Mouse (Mus musculus) megakaryocyte, adult 5-6 weeks (primary cell): ENCODE measurements around the gene Tbx1. TPM values are rescaled to one million over a fixed set of nuclear protein-coding genes. Genes with fewer than 3 reads are reported as not detected.

Experiments used
- ATAC-seq: 2 replicates; pipeline ENCODE4 v1.8.0; 2016; ENCODE audit warnings: mild to moderate bottlenecking, inconsistent platforms; ENCODE audit not compliant: poor library complexity, severe bottlenecking
- total RNA-seq, 2 experiments: library from RNA; stranded (forward) in 1 of 2; stranded (reverse) in 1 of 2; fragments of 153-499, 151-499 nt in 1 of 2; fragments of 221-1000, 200-1000 nt in 1 of 2; gene quantifications; 2 replicates each; pipeline versions ENCODE4 v1.2.3 to v1.2.4; 2015 to 2017

Gene Tbx1
- total RNA-seq, 2 experiments from 2014 or later: not detected

DNA sequence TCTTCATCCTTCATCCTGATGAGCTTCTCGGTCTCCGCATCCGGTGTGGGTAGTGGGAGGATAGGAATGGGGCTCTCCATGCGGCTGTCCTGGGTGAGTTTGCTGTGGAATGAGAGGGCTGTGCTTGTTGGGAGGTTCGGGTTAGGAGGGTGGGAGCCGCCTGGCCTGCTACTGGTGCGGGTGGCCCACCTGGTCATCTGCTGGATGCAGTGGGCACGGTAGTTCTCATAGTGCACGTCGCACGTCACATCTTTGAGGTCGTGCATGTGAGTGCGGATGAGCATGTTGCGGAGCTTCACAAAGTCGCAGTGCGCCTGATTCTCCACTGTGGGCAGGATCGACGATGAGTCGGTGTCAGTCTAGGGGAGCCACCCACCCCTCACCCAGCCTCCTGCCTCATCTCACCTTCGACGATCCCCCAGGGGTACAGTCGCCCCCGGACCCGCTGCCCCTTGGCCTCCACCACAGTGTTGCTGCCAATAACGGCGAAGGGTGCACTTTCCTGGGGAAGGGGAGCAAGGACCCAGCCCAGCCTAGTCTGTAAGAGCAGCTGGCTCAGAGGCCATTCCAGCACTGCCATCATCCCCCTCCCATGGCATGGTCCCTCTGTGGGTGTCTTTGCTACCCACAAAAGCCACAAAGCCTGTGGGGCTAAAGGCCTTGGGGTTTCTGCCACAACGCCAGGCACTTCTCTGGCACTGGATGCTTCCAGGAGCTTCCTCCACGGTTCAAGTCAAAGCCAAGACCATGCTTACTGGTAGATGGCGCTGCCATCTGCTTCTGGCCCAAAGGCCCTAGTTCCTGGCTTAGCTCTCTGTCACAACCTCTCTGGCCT is 32.7 kb upstream of the Tbx1 start:
- no peak for ATAC-seq

DNA sequence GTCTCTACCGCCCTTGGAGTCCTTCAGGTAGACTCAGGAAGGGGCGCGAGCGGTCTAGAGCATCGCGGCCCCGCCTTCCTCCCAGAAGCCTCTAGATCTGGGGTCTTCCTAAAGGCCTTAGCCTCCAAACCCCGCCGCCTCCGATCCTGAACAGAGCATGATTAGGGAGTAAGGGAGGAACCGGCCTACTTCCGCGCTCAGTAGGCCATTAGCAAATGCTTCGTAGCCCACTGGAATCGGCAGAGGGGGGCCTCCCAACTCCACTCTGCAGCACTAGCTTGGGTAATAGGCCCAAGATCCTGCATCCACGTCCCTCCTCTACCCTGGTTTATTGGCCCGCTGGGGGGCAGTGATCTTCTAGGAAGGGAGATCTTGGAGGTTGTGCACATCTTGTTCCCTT is 31.5 kb upstream of the Tbx1 start, which contains the start of gene Gp1bb:
Gene Gp1bb, minus strand, starts transcription at position 385 of the 400 bp plus-strand sequence.
- no peak for ATAC-seq

DNA sequence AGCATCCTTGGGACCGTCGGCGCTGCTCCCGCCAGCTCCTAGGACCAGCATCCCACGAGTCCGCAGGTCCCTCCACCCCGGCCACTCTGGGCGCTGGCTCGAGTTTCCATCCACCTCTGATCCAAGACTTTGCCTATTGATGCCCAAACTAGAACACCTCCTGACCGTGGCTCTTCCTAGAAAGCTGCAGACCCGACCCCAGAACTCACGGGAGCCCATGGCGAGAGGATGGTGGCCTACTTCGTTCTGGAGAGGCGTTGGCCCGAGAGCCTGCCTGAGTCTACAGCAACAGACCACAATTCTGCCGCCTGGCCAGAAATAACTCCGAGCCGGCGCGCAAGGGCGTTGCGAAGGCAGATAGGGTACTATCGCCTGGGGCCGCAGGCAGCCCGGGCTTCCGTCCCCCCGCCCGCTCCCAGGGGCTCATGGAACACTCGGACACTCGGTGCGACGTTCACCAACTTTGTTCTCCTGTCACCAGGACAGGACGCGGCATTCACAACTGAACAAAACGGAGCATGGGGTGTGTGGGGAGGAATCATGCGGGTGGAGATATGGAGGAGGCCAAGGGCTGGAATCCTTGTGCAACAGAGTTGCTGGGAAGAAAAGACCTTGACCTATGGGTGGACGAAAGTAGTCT is 31.0 kb upstream of the Tbx1 start:
- ATAC-seq: no peak

DNA sequence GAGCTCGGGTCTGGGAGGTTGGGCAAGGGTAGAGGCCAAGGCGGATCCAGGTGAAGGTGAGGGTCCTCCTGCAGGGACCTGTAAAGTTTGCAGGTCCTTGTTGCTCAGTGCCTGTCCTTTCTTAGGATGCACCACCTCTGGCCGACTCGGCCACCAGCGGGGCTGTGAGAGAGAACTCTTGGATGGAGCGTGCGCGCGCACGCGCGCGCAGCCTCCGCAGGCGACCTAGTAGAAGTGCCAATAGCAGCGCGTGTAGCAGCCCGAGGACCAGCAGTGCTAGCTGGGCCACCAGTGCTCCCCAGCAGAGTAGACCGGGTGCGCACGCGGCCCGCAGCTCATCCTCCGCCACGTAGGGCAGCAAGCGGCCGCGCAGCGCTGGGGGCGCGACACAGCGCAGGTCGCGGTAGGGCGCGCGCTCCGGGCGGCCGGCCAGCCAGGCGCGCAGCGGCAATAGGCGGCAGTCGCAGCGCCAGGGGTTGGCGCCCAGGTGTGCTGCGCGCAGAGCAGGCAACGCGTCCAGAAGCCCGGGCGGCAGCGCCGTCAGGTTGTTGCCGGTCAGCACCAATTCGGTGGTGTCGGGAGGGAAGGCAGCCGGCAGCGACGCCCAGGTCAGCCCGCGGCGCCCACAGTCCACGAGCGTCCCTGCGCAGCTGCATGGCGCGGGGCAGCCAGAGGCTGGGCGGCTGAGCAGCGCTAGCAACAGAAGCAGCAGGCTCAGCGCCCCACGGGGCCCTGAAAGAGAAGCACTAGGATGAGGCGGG is 30.3 kb upstream of the Tbx1 start:
- ATAC-seq: no peak

DNA sequence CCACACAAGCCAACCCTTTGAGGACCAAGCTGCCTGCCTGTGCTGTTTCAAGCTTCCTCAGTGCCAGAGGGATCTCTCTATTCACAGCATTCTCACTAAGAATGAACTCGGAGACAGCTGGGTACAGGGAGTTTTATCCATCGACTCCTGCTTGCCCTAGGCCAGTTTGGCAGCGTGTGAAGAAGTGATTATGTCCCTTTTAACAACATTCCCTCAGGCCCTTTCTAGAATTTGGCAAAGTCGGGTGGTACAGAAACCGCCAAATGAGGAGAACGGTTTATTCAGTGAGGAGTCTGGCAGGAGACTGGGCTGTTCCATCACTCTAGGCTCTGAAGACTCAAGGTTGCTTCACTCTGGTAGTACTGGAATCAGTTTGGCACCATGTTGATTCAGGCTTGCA is 29.7 kb upstream of the Tbx1 start:
- no peak for ATAC-seq

DNA sequence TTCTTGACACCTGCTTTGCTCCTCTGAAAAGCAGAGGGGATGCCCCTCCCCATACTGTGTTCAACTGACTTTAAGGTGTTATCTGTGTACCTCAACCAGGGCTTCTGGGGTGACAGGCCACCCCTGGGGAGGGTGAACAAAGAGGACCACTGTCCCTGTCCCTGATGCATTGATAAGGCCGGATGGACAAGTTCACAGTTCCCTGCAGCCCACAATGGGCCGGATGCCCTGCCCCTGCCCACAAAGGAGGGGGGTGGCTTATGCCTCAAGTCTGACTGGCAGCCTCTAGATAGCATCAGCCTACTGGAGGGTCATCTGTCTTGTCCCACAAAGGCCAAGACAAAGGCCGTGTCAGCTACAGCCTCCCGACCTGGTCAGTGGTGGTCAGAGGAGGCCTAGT is 28.6 kb upstream of the Tbx1 start:
- no peak for ATAC-seq

DNA sequence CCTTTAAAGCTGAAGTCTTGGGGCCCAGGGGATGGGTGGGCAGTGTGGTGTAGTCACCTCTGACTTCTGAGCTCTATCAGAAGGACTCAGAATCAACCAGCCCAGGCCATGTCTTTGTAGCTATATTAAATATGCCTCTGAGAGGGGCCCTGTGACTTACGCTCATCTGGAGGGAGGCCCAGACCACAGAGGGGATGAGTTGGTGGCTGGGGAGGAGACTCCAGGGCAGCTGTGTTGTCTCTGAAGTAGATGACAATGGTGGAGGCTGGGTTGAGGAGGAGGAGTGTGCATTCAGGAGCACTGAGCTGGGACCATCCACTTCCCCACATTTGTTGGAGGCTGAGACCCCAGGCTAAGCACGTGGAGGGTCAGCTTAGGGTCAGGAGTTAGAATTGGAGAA is 27.8 kb upstream of the Tbx1 start:
- ATAC-seq: no peak

DNA sequence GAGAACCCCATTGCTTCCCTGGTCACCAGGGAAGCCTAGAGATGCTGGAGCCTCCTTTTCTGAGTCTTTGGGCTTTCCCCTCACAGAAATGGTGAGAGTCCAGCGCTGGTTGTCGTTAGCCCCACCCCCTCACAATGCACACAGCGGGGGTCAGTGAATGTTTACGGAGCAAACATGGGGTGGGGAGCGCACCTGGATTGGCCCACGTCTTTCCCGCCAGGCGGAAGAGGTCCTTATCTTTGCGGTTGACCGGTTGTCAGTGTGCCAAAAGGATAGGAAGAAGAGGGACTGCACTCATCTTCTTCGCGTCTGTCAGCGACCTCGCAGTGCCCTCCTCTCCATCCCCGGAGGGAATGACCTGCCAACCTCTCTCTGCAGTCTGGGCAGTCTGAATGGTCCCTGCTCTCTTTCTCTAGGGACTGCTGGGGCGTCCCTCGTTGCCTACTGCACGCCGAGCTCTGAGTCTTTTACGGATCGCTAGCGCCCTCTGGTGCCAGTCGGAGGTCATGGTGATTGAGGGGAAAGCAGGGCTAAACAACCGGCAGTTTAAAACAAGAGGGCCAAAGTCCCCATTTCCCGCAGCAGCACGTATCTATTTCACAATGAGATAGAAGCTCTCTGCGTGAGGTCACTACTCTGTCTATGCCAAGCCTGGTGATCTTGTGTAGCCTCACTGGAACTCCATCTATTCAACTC is 27.0 kb upstream of the Tbx1 start:
- ATAC-seq: peak; percentile 86

DNA sequence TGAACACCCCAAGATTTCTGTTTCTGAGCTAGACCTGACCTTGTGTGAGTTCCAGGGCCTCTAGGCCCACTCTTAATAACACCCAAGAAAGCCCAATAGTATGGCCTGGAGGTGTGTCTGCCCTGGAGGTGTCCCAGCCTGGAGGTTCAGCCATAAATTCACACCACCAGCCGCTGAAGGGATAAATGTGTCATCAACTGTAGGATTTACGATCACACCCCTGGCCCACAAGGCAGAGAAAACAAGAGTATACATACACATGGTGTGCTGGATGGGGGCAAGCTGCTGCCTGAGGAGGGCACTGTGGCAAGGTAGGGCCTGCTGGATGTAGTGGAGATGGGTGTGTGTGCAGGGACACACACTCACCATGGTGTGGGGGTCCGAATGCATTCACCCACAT is 22.8 kb upstream of the Tbx1 start:
- no peak for ATAC-seq

DNA sequence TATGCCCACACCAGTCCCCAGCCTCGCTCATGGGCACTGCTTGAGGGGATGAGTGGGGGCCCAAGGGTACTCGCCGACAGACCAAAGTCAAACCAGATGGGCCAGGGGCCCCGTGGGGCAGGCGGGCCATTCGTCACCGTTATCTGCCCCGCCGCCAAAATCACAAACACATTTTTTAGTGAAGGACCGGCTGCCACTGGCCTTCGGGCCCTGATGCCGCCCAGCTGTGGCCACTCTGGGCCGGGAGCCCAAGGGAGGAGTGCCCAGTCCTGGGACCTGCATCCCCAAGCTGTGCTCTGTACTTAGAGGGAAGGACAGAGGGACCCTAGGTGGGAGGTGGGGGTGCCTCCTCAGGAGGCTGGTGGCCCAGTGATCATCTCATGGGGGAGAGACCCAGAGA is 21.3 kb upstream of the Tbx1 start:
- ATAC-seq: no peak

DNA sequence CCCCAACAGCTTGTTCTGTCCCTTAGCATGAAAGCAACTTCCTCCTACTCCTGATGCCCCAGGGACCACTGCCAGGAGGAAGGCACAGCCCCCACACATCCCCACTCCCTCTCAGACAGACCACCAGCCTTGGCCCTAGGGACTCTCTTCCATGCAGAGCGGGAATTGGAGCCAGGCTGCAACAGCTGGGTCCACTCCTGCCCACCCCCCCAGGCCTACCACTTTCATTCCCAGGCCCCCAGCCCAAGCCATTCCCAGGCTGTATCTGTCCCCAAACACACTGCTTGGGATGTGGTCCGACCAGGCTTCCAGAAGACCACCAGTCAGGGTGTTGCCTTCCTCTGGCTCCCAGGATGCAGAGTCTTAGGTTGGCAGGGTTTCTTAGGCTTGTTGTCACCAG is 18.6 kb upstream of the Tbx1 start:
- ATAC-seq: no peak

DNA sequence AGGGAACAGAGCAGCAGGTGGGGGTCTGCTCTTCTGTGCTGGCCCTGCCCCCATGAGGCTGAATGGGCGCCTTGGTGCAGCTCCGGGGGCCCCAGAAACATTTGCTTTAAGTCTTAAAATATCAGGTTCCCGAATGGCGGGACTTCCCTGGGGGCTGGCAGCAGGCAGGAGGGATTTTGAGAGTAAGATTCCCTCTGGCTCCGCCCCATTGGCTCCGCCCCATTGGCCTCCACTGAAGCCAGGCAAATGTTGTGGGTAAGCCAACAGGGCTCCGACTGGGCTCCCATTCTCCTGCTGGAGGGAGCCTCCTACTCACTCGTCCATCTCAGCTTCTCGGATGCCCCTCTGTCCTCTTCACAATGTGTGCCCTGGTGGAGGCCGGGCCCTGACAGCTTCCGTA is 17.8 kb upstream of the Tbx1 start:
- no peak for ATAC-seq

DNA sequence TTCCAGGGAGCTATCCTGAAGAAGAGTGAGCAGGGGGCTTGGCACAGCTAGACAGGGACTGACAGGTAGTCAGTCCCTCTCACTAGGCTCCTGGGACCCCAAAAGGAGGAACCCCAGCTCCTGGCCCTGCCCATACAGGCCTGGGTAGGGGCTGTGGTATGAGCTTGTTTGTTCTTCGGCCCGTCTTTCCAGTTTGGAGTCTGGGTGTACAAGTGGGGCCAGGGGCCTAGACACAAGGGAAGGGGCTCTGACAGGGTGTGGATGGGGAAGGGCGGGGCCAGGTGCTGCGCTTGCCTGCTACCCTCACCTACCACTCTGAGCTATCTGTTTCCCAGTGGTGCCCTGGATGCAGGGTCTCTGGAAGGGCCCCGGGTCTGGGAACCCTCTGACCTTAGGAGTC is 15.2 kb upstream of the Tbx1 start:
- ATAC-seq: no peak

DNA sequence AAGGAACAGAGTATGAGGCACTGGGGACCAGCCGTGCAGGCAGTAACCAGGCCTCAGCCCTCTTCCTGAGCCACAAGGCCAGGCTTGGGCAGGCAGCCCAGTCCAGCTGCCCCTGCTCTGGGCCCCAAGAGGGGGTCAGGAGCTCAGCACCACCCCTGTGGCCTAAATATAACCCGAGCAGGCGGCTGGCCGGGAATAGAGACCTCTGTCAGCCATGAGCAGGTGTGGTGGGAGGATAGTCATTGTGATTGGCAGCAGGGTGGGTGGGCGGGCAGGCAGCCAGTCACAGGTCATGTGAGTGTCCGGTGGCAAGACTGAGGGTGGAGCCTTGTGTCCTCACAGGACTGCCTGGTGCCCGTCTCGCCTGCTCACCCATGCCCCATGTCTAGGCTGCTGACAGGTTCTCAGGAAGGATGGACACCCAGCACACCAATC is 13.8 kb upstream of the Tbx1 start:
- no peak for ATAC-seq

DNA sequence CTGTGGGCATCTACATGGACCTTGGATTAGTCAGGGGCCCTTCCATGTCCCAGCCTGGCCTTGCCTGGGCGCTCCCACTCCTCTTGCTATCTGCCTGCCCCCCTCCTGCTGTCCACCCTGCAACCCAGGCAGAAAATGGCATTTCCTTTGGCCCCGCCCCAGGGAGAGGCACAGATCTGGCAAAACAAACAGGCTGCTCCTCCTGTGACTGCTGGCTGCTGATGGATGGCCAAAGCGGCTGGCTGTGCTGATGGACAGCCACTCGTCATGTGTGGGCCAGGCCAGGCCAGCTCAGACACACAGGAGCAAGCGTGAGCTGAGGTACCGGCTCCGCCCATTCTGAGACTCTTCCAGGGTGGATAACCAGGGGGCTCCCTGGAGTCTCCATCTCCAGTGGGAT is 11.0 kb upstream of the Tbx1 start:
- ATAC-seq: no peak

DNA sequence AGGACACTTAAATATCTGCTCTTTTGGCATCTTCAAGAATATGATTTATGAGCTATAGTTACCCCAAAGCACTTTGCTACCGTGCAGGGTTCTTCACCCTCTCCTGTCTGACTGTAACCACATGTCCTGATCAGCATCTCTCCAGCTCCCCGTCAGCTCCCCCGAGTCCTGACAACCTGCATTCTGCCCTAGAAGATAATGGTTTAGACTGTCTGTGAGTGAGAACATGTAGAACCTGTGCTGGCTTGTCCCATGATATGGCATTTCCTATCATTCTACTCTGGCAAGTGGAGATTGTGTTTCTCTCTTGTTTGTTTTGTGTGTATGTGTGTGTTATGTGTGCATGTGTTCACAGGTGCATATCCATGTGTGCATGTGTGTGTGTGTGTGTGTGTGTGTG is 7.5 kb upstream of the Tbx1 start:
- ATAC-seq: no peak

DNA sequence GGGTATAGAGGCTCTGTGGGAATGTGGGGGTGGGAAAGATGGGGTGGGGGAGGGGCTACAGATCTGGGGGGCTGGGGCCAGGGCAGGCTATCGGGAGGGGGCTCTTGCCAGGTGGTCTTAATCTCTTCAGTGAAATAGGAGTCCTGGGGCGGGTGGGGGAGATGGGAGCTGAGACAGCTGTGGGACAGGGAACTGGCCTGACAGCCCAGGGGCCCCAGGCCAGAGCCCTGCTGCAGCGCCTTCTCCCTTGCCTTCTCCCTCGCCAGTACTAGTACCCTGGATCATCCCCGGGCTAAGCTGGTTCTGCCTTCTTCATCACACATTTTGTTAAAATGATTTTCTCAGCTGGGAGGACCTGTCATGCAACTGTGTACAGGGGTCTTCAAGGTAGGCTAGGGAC is 5.8 kb upstream of the Tbx1 start:
- ATAC-seq: no peak

DNA sequence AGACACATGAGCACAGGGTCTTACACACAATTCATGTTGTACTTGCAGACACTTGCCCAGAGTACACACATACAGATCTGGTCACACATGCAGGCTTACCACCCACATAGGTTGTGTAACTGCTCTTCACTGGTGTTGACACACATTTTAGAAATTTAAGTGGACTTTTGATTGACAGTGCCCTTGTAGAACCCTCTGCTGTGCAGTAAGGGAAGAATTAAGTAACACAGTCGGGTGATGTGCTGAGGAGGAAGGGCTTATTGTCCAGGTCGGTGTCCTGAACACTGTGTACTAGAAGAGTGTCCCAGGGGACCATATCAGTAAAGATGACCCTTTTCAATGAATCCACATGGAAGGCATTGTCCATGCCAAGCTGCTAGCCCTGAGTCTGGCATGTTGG is 3.5 kb upstream of the Tbx1 start:
- no peak for ATAC-seq

DNA sequence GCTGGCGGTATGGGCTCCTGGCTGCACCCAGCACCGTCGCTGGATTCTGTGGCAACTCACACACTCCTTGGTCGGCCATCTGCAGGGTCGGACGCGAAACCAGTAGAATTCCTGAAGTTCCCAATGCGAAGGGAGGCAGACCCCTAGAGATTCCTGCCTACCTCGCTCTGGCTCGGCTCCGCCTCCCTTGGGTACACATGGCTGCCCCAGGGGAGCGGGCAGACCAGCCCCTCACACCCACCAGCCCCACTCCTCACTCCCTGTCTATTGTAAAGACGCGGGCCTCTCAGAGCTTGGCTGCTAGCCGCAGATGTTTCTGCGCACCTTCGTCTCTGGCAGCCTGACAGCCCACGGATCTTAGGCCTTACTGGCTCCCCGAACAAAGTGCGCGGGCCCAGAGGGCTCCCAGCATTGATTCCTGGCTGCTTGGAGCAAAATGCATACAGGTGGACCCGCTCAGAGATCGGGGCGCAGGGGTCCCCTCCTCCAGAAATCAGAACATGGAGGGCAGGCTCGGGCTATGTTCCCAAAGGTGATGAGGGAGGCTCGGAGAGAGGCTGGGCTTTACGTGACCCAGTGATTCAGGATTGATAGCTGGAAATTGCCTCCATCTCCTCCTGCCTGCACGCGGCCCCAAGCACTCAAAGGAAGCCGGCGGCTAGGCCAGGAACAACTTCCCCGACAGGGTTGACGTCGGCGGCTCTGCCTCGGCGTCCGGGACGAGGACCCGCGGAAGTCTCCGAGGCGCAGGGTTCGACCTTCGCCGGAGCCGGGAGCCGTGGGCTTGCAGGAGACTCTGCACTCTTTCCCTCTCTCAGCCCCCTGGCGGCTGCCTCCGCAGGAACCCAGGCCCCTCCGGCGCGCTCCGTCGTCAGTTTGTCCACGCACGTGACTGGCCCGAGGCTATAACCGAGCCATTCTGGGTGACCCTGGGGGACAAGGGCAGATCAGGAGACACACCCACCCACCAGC is 862 bp upstream of the Tbx1 start:
- ATAC-seq: no peak

DNA sequence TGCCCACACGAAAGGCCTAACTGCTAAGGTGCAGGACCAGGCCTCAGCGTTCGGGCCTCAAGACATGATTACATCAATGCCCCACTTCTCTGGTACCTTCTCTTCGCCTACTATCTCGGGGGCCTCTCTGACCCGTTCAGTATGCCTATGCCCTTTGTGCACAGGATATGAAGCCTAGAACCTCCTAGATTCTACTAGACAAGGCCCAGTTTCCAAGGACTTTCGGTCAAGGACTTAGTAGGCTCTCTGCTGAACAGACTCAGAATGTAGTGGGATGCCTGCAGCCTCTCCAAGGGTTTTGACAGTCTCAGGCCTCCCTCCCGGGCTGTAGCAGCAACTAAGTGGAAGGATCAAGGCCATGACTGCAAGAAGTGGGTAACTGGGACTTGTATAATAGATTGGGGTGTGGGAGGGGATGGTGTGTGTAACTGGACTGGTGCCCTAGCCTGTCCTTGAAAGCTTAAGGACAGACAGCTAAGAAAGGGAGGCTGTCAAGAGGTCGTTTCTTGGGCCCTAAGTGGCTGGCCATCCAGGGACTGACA is 1.3 kb downstream of the Tbx1 start:
- no peak for ATAC-seq
